Mouse (Mus musculus) limb, embryonic 12.5 days (tissue): ENCODE results near the gene Skap1. TPM values are rescaled to one million over a fixed set of nuclear protein-coding genes. Genes with fewer than 3 reads are reported as not detected.

Experiments
- ATAC-seq: fragments of 200-750 bp; cut with Nextera tagmentation; 2 replicates; pipeline ENCODE4 v1.8.0; 2017; ENCODE audit warnings: low read depth, moderate TSS enrichment; ENCODE audit not compliant: insufficient number of reproducible peaks, insufficient read depth, low FRiP score, low TSS enrichment
- H3K27ac ChIP-seq: fragments of 300-500 bp; sonication (generic); 2 replicates; pipeline ENCODE4 v1.5.1; 2016; ENCODE audit warnings: mild to moderate bottlenecking, moderate library complexity
- H3K27me3 ChIP-seq: fragments of 300-500 bp; sonication (generic); 2 replicates; pipeline ENCODE4 v1.6.1; 2016; ENCODE audit warnings: mild to moderate bottlenecking, moderate library complexity
- H3K36me3 ChIP-seq: fragments of 300-500 bp; sonication (generic); 2 replicates; pipeline ENCODE4 v1.6.1; 2016; ENCODE audit warnings: mild to moderate bottlenecking, moderate library complexity
- H3K4me1 ChIP-seq: fragments of 300-500 bp; sonication (generic); replicated peaks from 2 replicates; pipeline ENCODE4 v1.6.1; 2016
- H3K4me2 ChIP-seq: fragments of 300-500 bp; sonication (generic); 2 replicates; pipeline ENCODE4 v1.6.1; 2016; ENCODE audit warnings: mild to moderate bottlenecking, moderate library complexity
- H3K4me3 ChIP-seq: fragments of 300-500 bp; sonication (generic); replicated peaks from 2 replicates; pipeline ENCODE4 v1.5.1; 2016; ENCODE audit warnings: mild to moderate bottlenecking
- H3K9ac ChIP-seq: fragments of 300-500 bp; sonication (generic); replicated peaks from 2 replicates; pipeline ENCODE4 v1.6.1; 2016; ENCODE audit warnings: mild to moderate bottlenecking, moderate library complexity
- H3K9me3 ChIP-seq: fragments of 300-500 bp; sonication (generic); 2 replicates; pipeline ENCODE4 v1.6.1; 2016; ENCODE audit warnings: mild to moderate bottlenecking, moderate library complexity
- WGBS: fragments of 180-500 bp; shearing (Covaris S2); methylation state at CpG from one replicate; pipeline ENCODE4 v1.1.7; 2016; 5-methylcytosine and 5-hydroxymethylcytosine counted together
- polyA plus RNA-seq: library from polyadenylated mRNA; unstranded; fragments of >200 nt; fragmentation: Nextera tagmentation; extraction: Ambion mirVana; gene quantifications from 2 replicates; pipeline ENCODE4 v1.2.1, GENCODE M21; 2016

The Skap1 gene
- polyA plus RNA-seq, 1 experiment from 2014 or later: 0.31 TPM

DNA sequence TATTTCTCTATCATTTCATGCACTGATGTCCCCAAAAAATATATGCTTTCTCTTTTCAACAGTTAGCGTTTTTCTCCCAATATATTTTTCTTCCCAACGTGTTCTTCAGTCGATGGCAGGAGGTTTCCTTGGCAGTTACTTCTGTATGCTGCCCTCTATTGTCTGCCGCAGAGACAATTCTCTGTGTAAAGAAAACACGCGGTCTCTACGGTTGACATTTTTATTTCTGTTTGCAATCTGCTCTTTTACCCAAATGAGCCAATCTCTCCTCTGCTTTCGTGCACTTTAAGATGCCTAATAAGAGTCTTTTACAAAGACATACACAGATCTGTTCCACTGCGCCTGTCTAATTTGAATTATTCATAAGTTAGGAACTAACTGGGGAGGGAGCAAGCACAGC lies 265.1 kb downstream of the Skap1 start:
- H3K9ac ChIP-seq: no peak overlapping the region
- WGBS: 45% methylated on average over 9 of the region's 9 CpGs
- H3K4me1 ChIP-seq: peaks cover 5% of the 10 kb centered on the region; the same call in 1 of the 2 replicates
- peaks cover 26% of the 10 kb centered on the region; the same call in 1 of the 2 replicates for H3K27me3 ChIP-seq
- ATAC-seq: no peak
- no peaks in the 10 kb centered on the region for H3K9me3 ChIP-seq
- no peak overlapping the region for H3K4me3 ChIP-seq
- no peak overlapping the region for H3K27ac ChIP-seq
- H3K36me3 ChIP-seq: no peaks in the 10 kb centered on the region
- H3K4me2 ChIP-seq: no peak overlapping the region

- 81% methylated on average over 5 of the region's 5 CpGs for WGBS
- no peaks in the 10 kb centered on the region for H3K9me3 ChIP-seq
- no peak overlapping the region for H3K27ac ChIP-seq
- no peak overlapping the region for H3K4me3 ChIP-seq
- ATAC-seq: no peak
- H3K4me1 ChIP-seq: peaks cover 5% of the 10 kb centered on the region; the same call in 1 of the 2 replicates
- peaks cover 25% of the 10 kb centered on the region; the same call in 1 of the 2 replicates for H3K27me3 ChIP-seq
- H3K36me3 ChIP-seq: no peaks in the 10 kb centered on the region
- no peak overlapping the region for H3K9ac ChIP-seq
- no peak overlapping the region for H3K4me2 ChIP-seq
Measured at GRCm38 (mm10) chr11:96730327-96730726, 265.9 kb downstream of the Skap1 start.

DNA sequence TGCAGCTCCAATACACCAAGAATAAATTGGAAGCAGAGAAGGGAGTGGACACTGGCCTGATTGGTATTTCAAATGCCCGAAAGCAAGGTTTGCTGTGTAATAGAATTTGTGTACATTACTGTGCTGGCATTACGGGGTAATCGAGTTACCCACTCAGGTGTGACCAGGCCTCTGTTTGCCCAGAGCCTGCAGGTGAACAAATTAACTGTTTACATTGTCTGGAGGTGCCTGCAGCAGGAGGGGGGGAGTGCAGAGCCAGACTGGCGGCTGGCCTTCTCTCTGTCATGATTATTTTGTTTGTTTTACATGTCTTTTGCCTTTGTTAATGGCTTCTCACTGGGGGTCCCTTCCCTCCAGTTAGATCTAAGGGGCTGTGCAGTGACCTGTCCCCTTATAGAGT lies 268.3 kb downstream of the Skap1 start:
- H3K9ac ChIP-seq: no peak overlapping the region
- peaks cover 45% of the 10 kb centered on the region for H3K27me3 ChIP-seq
- no peaks in the 10 kb centered on the region for H3K9me3 ChIP-seq
- H3K4me3 ChIP-seq: no peak overlapping the region
- H3K27ac ChIP-seq: no peak overlapping the region
- no peak for ATAC-seq
- no peaks in the 10 kb centered on the region for H3K36me3 ChIP-seq
- 40% methylated on average over 4 of the region's 4 CpGs for WGBS
- peaks cover 10% of the 10 kb centered on the region; the same call in 1 of the 2 replicates for H3K4me1 ChIP-seq
- no peak overlapping the region for H3K4me2 ChIP-seq

DNA sequence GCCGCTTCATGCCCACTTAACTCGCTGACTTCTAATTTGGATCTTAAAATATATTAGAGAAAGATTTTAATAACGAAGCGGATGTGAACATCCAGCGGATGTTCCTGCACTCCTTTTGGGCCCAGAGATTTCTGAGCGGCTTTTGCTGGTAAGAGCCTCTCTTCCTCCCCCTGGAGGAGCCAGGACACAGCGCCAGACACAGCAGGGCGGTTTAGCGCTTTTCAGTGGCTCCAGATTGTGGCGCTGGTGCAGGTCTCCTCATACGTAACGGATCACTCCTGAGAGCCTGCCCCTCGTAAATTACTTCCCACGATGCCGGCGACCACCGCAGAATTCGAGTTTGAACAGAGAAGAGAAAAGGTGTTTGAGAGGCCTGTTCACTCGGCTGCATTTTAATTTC lies 271.5 kb downstream of the Skap1 start:
- ATAC-seq: peak; percentile 80; the same call in 1 of the 2 replicates

GRCm38 (mm10) chr11:96736361-96736760 lies 272.0 kb downstream of the Skap1 start:
- H3K27me3 ChIP-seq: peaks cover 66% of the 10 kb centered on the region
- whole genome bisulfite sequencing: 15% methylated on average over 11 of the region's 11 CpGs
- H3K4me3 ChIP-seq: peak overlapping the region; percentile 26
- peak overlapping the region; percentile 51 for H3K4me2 ChIP-seq
- no peaks in the 10 kb centered on the region for H3K9me3 ChIP-seq
- H3K36me3 ChIP-seq: no peaks in the 10 kb centered on the region
- ATAC-seq: no peak
- peaks cover 10% of the 10 kb centered on the region; the same call in 1 of the 2 replicates for H3K4me1 ChIP-seq
- H3K9ac ChIP-seq: no peak overlapping the region
- no peak overlapping the region for H3K27ac ChIP-seq

More for the DNA sequence above, 271.5 kb downstream of the Skap1 start:
- no peak overlapping the region for H3K27ac ChIP-seq
- H3K4me3 ChIP-seq: peak overlapping the region; percentile 26
- no peaks in the 10 kb centered on the region for H3K9me3 ChIP-seq
- no peaks in the 10 kb centered on the region for H3K36me3 ChIP-seq
- peaks cover 10% of the 10 kb centered on the region; the same call in 1 of the 2 replicates for H3K4me1 ChIP-seq
- peak overlapping the region; percentile 51 for H3K4me2 ChIP-seq
- H3K27me3 ChIP-seq: peaks cover 61% of the 10 kb centered on the region
- 2% methylated on average over 19 of the region's 19 CpGs for WGBS
- no peak overlapping the region for H3K9ac ChIP-seq

DNA sequence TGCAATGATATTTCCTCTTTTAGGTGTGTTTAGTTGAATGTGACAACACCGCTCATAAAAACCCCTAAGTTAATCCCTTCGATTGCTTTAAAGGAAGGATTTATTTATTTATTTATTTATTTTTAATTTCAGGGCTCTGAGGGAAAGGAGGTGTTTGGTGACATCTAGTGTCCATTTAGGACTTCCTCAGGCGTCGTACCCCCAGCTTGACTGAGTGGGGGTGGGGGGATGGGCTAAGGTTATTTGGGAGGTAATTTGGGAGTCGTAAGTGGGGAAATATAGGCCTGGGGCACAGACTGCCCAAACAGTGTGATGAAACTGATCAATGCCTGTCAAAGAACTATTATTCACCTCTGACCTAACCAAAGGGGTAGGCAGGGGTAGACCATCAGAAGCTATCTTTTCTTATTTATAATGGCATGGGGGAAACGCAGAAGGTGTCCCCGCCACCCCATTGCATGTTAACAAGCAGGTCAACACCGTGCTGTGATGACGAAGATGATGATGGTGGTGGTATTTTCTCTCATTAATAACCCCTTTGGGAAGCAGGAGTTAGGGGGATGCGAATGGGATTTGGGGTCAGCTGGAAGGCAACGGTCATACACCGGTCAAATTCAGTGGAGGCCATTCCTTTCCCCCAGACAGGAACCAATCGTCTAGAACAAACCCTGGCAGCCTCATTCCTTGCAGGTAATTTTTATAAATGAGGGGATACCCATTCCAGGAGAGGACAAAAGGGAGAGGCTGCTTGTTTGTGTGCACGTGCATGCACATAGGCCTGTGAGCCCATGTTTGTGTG lies 273.5 kb downstream of the Skap1 start:
- Histone ChIP-seq H3K9me3 (no peaks in the 10 kb centered on the region), H3K4me2 (no peak overlapping the region), H3K27me3 (peaks cover 74% of the 10 kb centered on the region), H3K9ac (no peak overlapping the region), H3K36me3 (no peaks in the 10 kb centered on the region), H3K27ac (no peak overlapping the region), H3K4me3 (no peak overlapping the region), H3K4me1 (peaks cover 14% of the 10 kb centered on the region)
- ATAC-seq: no peak
- 59% methylated on average over 14 of the region's 14 CpGs for WGBS

DNA sequence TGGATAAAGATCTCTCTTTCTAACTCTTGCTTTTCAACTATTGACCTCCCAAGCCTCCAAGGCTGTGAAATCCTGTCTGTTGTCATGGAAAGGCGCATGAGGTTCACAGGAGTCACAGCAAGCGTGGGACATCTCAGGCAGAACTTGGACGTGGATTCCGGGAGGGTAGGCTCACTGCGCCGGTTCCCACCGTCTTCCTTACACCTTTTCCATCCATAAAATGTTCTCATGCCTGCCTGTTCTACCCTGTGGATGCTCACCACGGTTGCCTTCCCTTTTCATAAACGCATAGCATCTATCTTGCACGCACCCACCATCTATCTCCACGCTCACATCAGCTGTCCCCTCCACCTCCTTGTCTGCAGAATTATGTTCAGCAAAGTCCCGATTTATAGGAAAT lies 276.4 kb downstream of the Skap1 start:
- H3K4me1 ChIP-seq: peaks cover 12% of the 10 kb centered on the region
- H3K27ac ChIP-seq: no peak overlapping the region
- H3K4me2 ChIP-seq: no peak overlapping the region
- no peak overlapping the region for H3K4me3 ChIP-seq
- H3K27me3 ChIP-seq: peaks cover 80% of the 10 kb centered on the region
- no peaks in the 10 kb centered on the region for H3K36me3 ChIP-seq
- H3K9ac ChIP-seq: no peak overlapping the region
- no peaks in the 10 kb centered on the region for H3K9me3 ChIP-seq
- WGBS: 71% methylated on average over 12 of the region's 12 CpGs
- ATAC-seq: no peak

- no peak overlapping the region for H3K4me3 ChIP-seq
- peaks cover 72% of the 10 kb centered on the region for H3K27me3 ChIP-seq
- no peaks in the 10 kb centered on the region for H3K9me3 ChIP-seq
- peaks cover 7% of the 10 kb centered on the region for H3K4me1 ChIP-seq
- no peak overlapping the region for H3K9ac ChIP-seq
- H3K27ac ChIP-seq: no peak overlapping the region
- peak overlapping the region; percentile 16; the same call in 1 of the 2 replicates for H3K4me2 ChIP-seq
- 15% methylated on average over 12 of the region's 12 CpGs for WGBS
- no peak for ATAC-seq
- no peaks in the 10 kb centered on the region for H3K36me3 ChIP-seq
Measured at GRCm38 (mm10) chr11:96741995-96742394, 277.6 kb downstream of the Skap1 start.

- peaks cover 71% of the 10 kb centered on the region for H3K27me3 ChIP-seq
- H3K36me3 ChIP-seq: no peaks in the 10 kb centered on the region
- H3K27ac ChIP-seq: no peak overlapping the region
- no peaks in the 10 kb centered on the region for H3K9me3 ChIP-seq
- no peak for ATAC-seq
- no peak overlapping the region for H3K4me2 ChIP-seq
- H3K4me3 ChIP-seq: no peak overlapping the region
- H3K4me1 ChIP-seq: peaks cover 7% of the 10 kb centered on the region
- whole genome bisulfite sequencing: 58% methylated on average over 11 of the region's 11 CpGs
- no peak overlapping the region for H3K9ac ChIP-seq
Measured at GRCm38 (mm10) chr11:96743000-96743399, 278.6 kb downstream of the Skap1 start.

GRCm38 (mm10) chr11:96743891-96744290 lies 279.5 kb downstream of the Skap1 start:
- Histone ChIP-seq H3K27me3 (peaks cover 69% of the 10 kb centered on the region), H3K4me3 (no peak overlapping the region), H3K9me3 (no peaks in the 10 kb centered on the region), H3K27ac (no peak overlapping the region), H3K4me2 (no peak overlapping the region), H3K4me1 (peaks cover 7% of the 10 kb centered on the region), H3K9ac (no peak overlapping the region), H3K36me3 (no peaks in the 10 kb centered on the region)
- no peak for ATAC-seq
- 75% methylated on average over 4 of the region's 4 CpGs for whole genome bisulfite sequencing

DNA sequence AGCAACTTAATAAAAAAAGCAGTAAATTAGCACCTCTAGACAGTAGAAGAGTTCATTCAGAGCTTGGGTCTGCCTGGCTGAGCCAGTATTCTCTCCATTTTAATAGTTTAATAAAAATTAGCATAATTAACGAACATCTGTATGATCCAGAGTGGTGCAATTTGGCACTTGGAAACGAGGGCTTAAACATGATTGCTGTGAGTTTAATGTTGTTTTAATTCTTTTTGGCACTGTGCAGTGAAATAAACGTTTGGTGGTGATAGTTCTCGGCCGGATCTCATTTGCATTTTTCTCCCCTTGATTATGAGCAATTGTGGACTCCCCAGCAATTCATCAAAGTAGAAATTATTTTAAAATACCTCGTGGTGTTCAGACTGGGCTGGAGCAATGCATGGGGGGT lies 282.3 kb downstream of the Skap1 start:
- Histone ChIP-seq H3K9ac (no peak overlapping the region), H3K36me3 (no peaks in the 10 kb centered on the region), H3K9me3 (no peaks in the 10 kb centered on the region), H3K4me2 (no peak overlapping the region), H3K27me3 (peaks cover 48% of the 10 kb centered on the region), H3K27ac (no peak overlapping the region), H3K4me3 (no peak overlapping the region), H3K4me1 (peaks cover 7% of the 10 kb centered on the region)
- no peak for ATAC-seq
- WGBS: 71% methylated on average over 6 of the region's 6 CpGs
